Mouse (Mus musculus) forebrain, embryonic 11.5 days (tissue): Measurements from ENCODE around the gene Tmtc4. TPM values are rescaled to one million over a fixed set of nuclear protein-coding genes. Genes with fewer than 3 reads are reported as not detected.

Experiments used
- ATAC-seq: fragments of 200-750 bp; cut with Nextera tagmentation; replicated peaks from 2 replicates; pipeline ENCODE4 v1.8.0; 2017; ENCODE audit warnings: moderate TSS enrichment; ENCODE audit not compliant: low FRiP score
- DNase-seq: peaks from one replicate; pipeline ENCODE4 v3.0.0-alpha.2; 2017; ENCODE audit warnings: low spot score
- H3K27ac ChIP-seq: fragments of 300-500 bp; sonication (generic); 2 replicates; pipeline ENCODE4 v1.5.1; 2014; ENCODE audit warnings: low read depth, low read length
- H3K27me3 ChIP-seq: fragments of 300-500 bp; sonication (generic); 2 replicates; pipeline ENCODE4 v1.6.1; 2014; ENCODE audit warnings: mild to moderate bottlenecking, low read length, mixed read lengths; ENCODE audit not compliant: control insufficient read depth, insufficient read depth
- H3K36me3 ChIP-seq: fragments of 300-500 bp; sonication (generic); 2 replicates; pipeline ENCODE4 v1.6.1; 2014; ENCODE audit warnings: mild to moderate bottlenecking, low read length, moderate library complexity, mixed read lengths; ENCODE audit not compliant: control insufficient read depth, insufficient read depth
- H3K4me1 ChIP-seq: fragments of 300-500 bp; sonication (generic); replicated peaks from 2 replicates; pipeline ENCODE4 v1.6.1; 2014; ENCODE audit warnings: low read length, mixed read lengths; ENCODE audit not compliant: control insufficient read depth, insufficient read depth
- H3K4me2 ChIP-seq: fragments of 300-500 bp; sonication (generic); 2 replicates; pipeline ENCODE4 v1.6.1; 2014; ENCODE audit warnings: low read depth, mild to moderate bottlenecking, low read length, moderate library complexity, mixed read lengths; ENCODE audit not compliant: severe bottlenecking
- H3K4me3 ChIP-seq: fragments of 300-500 bp; sonication (generic); 2 replicates; pipeline ENCODE4 v1.5.1; 2014; ENCODE audit warnings: low read depth, low read length
- H3K9ac ChIP-seq: fragments of 300-500 bp; sonication (generic); 2 replicates; pipeline ENCODE4 v1.6.1; 2014; ENCODE audit warnings: low read length
- H3K9me3 ChIP-seq: fragments of 300-500 bp; sonication (generic); 2 replicates; pipeline ENCODE4 v1.6.1; 2016; ENCODE audit warnings: low read length, mixed read lengths; ENCODE audit not compliant: control insufficient read depth
- WGBS: fragments of 180-500 bp; shearing (Covaris S2); extraction: QIAGEN DNeasy Blood & Tissue Kit; methylation state at CpG from one replicate; pipeline ENCODE4 v1.1.7; 2014; 5-methylcytosine and 5-hydroxymethylcytosine counted together
- polyA plus RNA-seq: library from polyadenylated mRNA; unstranded; fragments of >200 nt; fragmentation: Nextera tagmentation; extraction: Ambion mirVana; gene quantifications from 2 replicates; pipeline ENCODE4 v1.2.1, GENCODE M21; 2014

The Tmtc4 gene
- polyA plus RNA-seq, 1 experiment from 2014 or later = 37.2 TPM

- no peak for ATAC-seq
- Histone ChIP-seq H3K4me3 (peak overlapping the region; percentile 67), H3K4me1 (peaks cover 7% of the 10 kb centered on the region), H3K9me3 (no peaks in the 10 kb centered on the region), H3K4me2 (peak overlapping the region; percentile 94), H3K27ac (no peak overlapping the region), H3K27me3 (no peaks in the 10 kb centered on the region; the same call in 1 of the 2 replicates), H3K36me3 (no peaks in the 10 kb centered on the region), H3K9ac (peak overlapping the region; percentile 80)
- WGBS = 26% methylated on average over 8 of the region's 8 CpGs
- no peak for DNase-seq
These were observed 1.9 kb downstream of the Tmtc4 start for GRCm38 (mm10) chr14:122981831-122982485.

GRCm38 (mm10) chr14:122978871-122979270 lies 5.0 kb downstream of the Tmtc4 start:
- Histone ChIP-seq H3K9me3 (no peaks in the 10 kb centered on the region), H3K9ac (no peak overlapping the region), H3K27me3 (no peaks in the 10 kb centered on the region; the same call in 1 of the 2 replicates), H3K4me3 (no peak overlapping the region), H3K4me2 (no peak overlapping the region), H3K4me1 (peaks cover 4% of the 10 kb centered on the region), H3K27ac (no peak overlapping the region), H3K36me3 (no peaks in the 10 kb centered on the region)
- ATAC-seq (no peak), DNase-seq (no peak)
- WGBS = 88% methylated on average over 3 of the region's 3 CpGs

- no peaks in the 10 kb centered on the region; the same call in 1 of the 2 replicates for H3K27me3 ChIP-seq
- H3K4me3 ChIP-seq = no peak overlapping the region
- ATAC-seq = no peak
- 50% methylated on average over 1 of the region's 1 CpGs for WGBS
- no peak overlapping the region for H3K27ac ChIP-seq
- peaks cover 4% of the 10 kb centered on the region for H3K4me1 ChIP-seq
- no peaks in the 10 kb centered on the region for H3K36me3 ChIP-seq
- no peak overlapping the region for H3K9ac ChIP-seq
- no peak for DNase-seq
- no peaks in the 10 kb centered on the region for H3K9me3 ChIP-seq
- no peak overlapping the region for H3K4me2 ChIP-seq
These were observed 6.1 kb downstream of the Tmtc4 start for GRCm38 (mm10) chr14:122977797-122978140.

GRCm38 (mm10) chr14:122977056-122977796 lies 6.6 kb downstream of the Tmtc4 start:
- Histone ChIP-seq H3K36me3 (no peaks in the 10 kb centered on the region), H3K4me1 (peaks cover 4% of the 10 kb centered on the region), H3K4me3 (no peak overlapping the region), H3K9ac (no peak overlapping the region), H3K27me3 (no peaks in the 10 kb centered on the region; the same call in 1 of the 2 replicates), H3K27ac (no peak overlapping the region), H3K4me2 (no peak overlapping the region), H3K9me3 (no peaks in the 10 kb centered on the region)
- WGBS = 82% methylated on average over 9 of the region's 9 CpGs
- DNase-seq = no peak
- no peak for ATAC-seq

GRCm38 (mm10) chr14:122974854-122975570 lies 8.8 kb downstream of the Tmtc4 start:
- no peaks in the 10 kb centered on the region for H3K27me3 ChIP-seq
- WGBS = 80% methylated on average over 3 of the region's 3 CpGs
- no peaks in the 10 kb centered on the region for H3K4me1 ChIP-seq
- ATAC-seq = no peak
- H3K4me2 ChIP-seq = no peak overlapping the region
- H3K27ac ChIP-seq = no peak overlapping the region
- no peaks in the 10 kb centered on the region for H3K9me3 ChIP-seq
- H3K9ac ChIP-seq = no peak overlapping the region
- H3K36me3 ChIP-seq = no peaks in the 10 kb centered on the region
- no peak overlapping the region for H3K4me3 ChIP-seq
- DNase-seq = no peak

GRCm38 (mm10) chr14:122973091-122973490 lies 10.7 kb downstream of the Tmtc4 start:
- H3K9me3 ChIP-seq = no peaks in the 10 kb centered on the region
- 88% methylated on average over 2 of the region's 2 CpGs for WGBS
- DNase-seq (no peak), ATAC-seq (no peak)
- no peak overlapping the region for H3K9ac ChIP-seq
- no peak overlapping the region for H3K27ac ChIP-seq
- no peaks in the 10 kb centered on the region; the same call in 1 of the 2 replicates for H3K36me3 ChIP-seq
- no peak overlapping the region for H3K4me3 ChIP-seq
- no peak overlapping the region for H3K4me2 ChIP-seq
- H3K27me3 ChIP-seq = no peaks in the 10 kb centered on the region
- H3K4me1 ChIP-seq = no peaks in the 10 kb centered on the region

GRCm38 (mm10) chr14:122968049-122968448 lies 15.8 kb downstream of the Tmtc4 start:
- DNase-seq = no peak
- H3K9me3 ChIP-seq = no peaks in the 10 kb centered on the region
- H3K27me3 ChIP-seq = no peaks in the 10 kb centered on the region
- no peaks in the 10 kb centered on the region for H3K4me1 ChIP-seq
- H3K36me3 ChIP-seq = no peaks in the 10 kb centered on the region; the same call in 1 of the 2 replicates
- no peak overlapping the region for H3K4me3 ChIP-seq
- no peak overlapping the region for H3K9ac ChIP-seq
- H3K27ac ChIP-seq = no peak overlapping the region
- ATAC-seq = no peak
- WGBS = 67% methylated on average over 2 of the region's 2 CpGs
- no peak overlapping the region for H3K4me2 ChIP-seq

- H3K9ac ChIP-seq = no peak overlapping the region
- no peaks in the 10 kb centered on the region for H3K9me3 ChIP-seq
- H3K4me3 ChIP-seq = no peak overlapping the region
- no peaks in the 10 kb centered on the region for H3K27me3 ChIP-seq
- ATAC-seq (no peak), DNase-seq (no peak)
- WGBS = 97% methylated on average over 8 of the region's 8 CpGs
- no peak overlapping the region for H3K4me2 ChIP-seq
- no peaks in the 10 kb centered on the region for H3K4me1 ChIP-seq
- no peak overlapping the region for H3K27ac ChIP-seq
- H3K36me3 ChIP-seq = no peaks in the 10 kb centered on the region
These were observed 25.9 kb downstream of the Tmtc4 start for GRCm38 (mm10) chr14:122957941-122958340.
